Mouse (Mus musculus) CD4-positive, CD25-positive, alpha-beta regulatory T cell, adult 2 months (primary cell): ENCODE results near the gene Olfr544.

Source experiments
- DNase-seq: peaks from one replicate; pipeline ENCODE4 v3.0.0-alpha.2; 2012; ENCODE audit warnings: low read depth, low spot score

The Olfr544 gene

GRCm38 (mm10) chr7:102477377-102477776, 10.7 kb downstream of the Olfr544 start:
- no peak for DNase-seq

GRCm38 (mm10) chr7:102476601-102477000, 11.5 kb downstream of the Olfr544 start:
- DNase-seq = no peak

- DNase-seq = no peak
These were observed 15.4 kb downstream of the Olfr544 start for GRCm38 (mm10) chr7:102472675-102473074.

- DNase-seq = no peak
These were observed 20.5 kb downstream of the Olfr544 start for GRCm38 (mm10) chr7:102467566-102467965.

- DNase-seq = no peak
These were observed 29.3 kb downstream of the Olfr544 start for GRCm38 (mm10) chr7:102458618-102459380.

- DNase-seq = no peak
These were observed 41.7 kb downstream of the Olfr544 start for GRCm38 (mm10) chr7:102446438-102446837.

- no peak for DNase-seq
These were observed 43.8 kb downstream of the Olfr544 start for GRCm38 (mm10) chr7:102444301-102444700.

- no peak for DNase-seq
These were observed 45.7 kb downstream of the Olfr544 start for GRCm38 (mm10) chr7:102442432-102442831.

GRCm38 (mm10) chr7:102441657-102442391, 46.3 kb downstream of the Olfr544 start, which contains the start of gene Rrm1:
Gene Rrm1, plus strand, starts transcription at chr7:102441695.
- peak; percentile 97 for DNase-seq

- no peak for DNase-seq
These were observed 47.1 kb downstream of the Olfr544 start for GRCm38 (mm10) chr7:102440822-102441656.

- DNase-seq = no peak
These were observed 53.8 kb downstream of the Olfr544 start for GRCm38 (mm10) chr7:102434344-102434743.
